Mouse (Mus musculus): ENCODE data around the gene Tnn. TPM values are rescaled to one million over a fixed set of nuclear protein-coding genes. Genes with fewer than 3 reads are reported as not detected.
A peak's percentile ranks its signal among the peaks of the same experiment; 100 is the strongest.

The Tnn gene
- total and polyA plus RNA-seq, 3 experiments: 0.13 TPM; not detected in 2

GRCm38 (mm10) chr1:160047481-160047931 lies 105.9 kb downstream of the Tnn start (continued):
- peak; percentile 98 for TF ChIP-seq IRF4 (IDR thresholded peaks at IDR 0.05; ENCODE audit: low read depth, low read length)
- TF ChIP-seq BHLHE40 (IDR thresholded peaks at IDR 0.05; ENCODE audit: low read depth, low read length): peak; percentile 90
- TF ChIP-seq MAX (IDR thresholded peaks at IDR 0.05; ENCODE audit: low read length): peak; percentile 54
- no peak for TF ChIP-seq NELFE (IDR thresholded peaks at IDR 0.05; ENCODE audit: low read depth, low read length)
- TF ChIP-seq MAFK (IDR thresholded peaks at IDR 0.05; ENCODE audit: insufficient replicate concordance, low read length): peak; percentile 83
- TF ChIP-seq MXI1 (IDR thresholded peaks at IDR 0.05; ENCODE audit: low read depth, low read length): peak; percentile 53; the same call in 1 of the 2 replicates
- no peak for TF ChIP-seq ZMIZ1 (IDR thresholded peaks at IDR 0.05; ENCODE audit: low read depth, low read length)
- no peak for TF ChIP-seq RAD21 (IDR thresholded peaks at IDR 0.05; ENCODE audit: low read depth, low read length)
- 0 out of 2 replicates have a peak, but pooled peaks have one; percentile 13 for TF ChIP-seq KAT2A (IDR thresholded peaks at IDR 0.05; ENCODE audit: insufficient replicate concordance, low read length)
- TF ChIP-seq CHD1 (IDR thresholded peaks at IDR 0.05; ENCODE audit: low read depth, low read length): peak; percentile 58; the same call in 1 of the 2 replicates

- H3K36me3 ChIP-seq (replicated peaks in 1 of 2; ENCODE audit: control insufficient read depth in 1 of 2, insufficient read depth in 1 of 2, low read length in 1 of 2): peaks cover 0 to 14% of the 10 kb centered on the region in 2 experiments
- no peaks in the 10 kb centered on the region for H3K27me3 ChIP-seq (replicated peaks)
- peak overlapping the region; percentile 35 to 72 (median 68) for H3K4me3 ChIP-seq (replicated peaks in 1 of 3; ENCODE audit: low read depth in 2 of 3, low read length in 2 of 3, poor library complexity in 1 of 3)
- TF ChIP-seq TBP (conservative IDR thresholded peaks at IDR 0.05; ENCODE audit: low read depth, low read length) (0 out of 2 replicates have a peak, but pooled peaks have one; percentile 23), CHD1 (IDR thresholded peaks at IDR 0.05; ENCODE audit: low read depth, low read length) (peak; percentile 20; the same call in 1 of the 2 replicates), CTCF (conservative IDR thresholded peaks at IDR 0.05 in 1 of 2, IDR thresholded peaks at IDR 0.05 in 1 of 2; ENCODE audit: low read depth in 2 of 2, low read length in 2 of 2) (no peak), E2F4 (IDR thresholded peaks at IDR 0.05; ENCODE audit: insufficient replicate concordance, low read depth, low read length) (no peak), GABPA (IDR thresholded peaks at IDR 0.05; ENCODE audit: insufficient replicate concordance, low read depth, low read length) (no peak), HCFC1 (IDR thresholded peaks at IDR 0.05; ENCODE audit: low read depth, low read length) (no peak)
- in situ Hi-C loops (cut with MboI; ENCODE audit: low pct_ligation_motif_present, low pct_unique_long_range_greater_than_20kb, low sequenced_read_pairs): no loop called here
- dilution Hi-C loops (cut with MboI; ENCODE audit: extremely low pct_ligation_motif_present, extremely low pct_unique_long_range_greater_than_20kb, low sequenced_read_pairs): no loop called here
- peaks cover 3% of the 10 kb centered on the region for H3K9me3 ChIP-seq (replicated peaks; ENCODE audit: low read length)
- DNase-seq (ENCODE audit: extremely low read depth): peak; percentile 29
- H3K4me2 ChIP-seq (ENCODE audit: insufficient read depth, low read depth, poor library complexity, severe bottlenecking): peak overlapping the region; percentile 62
- H3K4me1 ChIP-seq (ENCODE audit: control insufficient read depth in 1 of 2, insufficient read depth in 2 of 2): peaks cover 5 to 53% of the 10 kb centered on the region in 2 experiments
- H3K27ac ChIP-seq (ENCODE audit: insufficient read depth, low read depth): peak overlapping the region; percentile 32; the same call in 1 of the 2 replicates
- peaks cover 21% of the 10 kb centered on the region for H3K79me2 ChIP-seq (replicated peaks; ENCODE audit: control insufficient read depth, extremely low read depth, insufficient read depth, poor library complexity, severe bottlenecking)
- peak overlapping the region; percentile 21 for H3K9ac ChIP-seq (ENCODE audit: insufficient read depth, low read depth)
Measured at GRCm38 (mm10) chr1:160046786-160047185, 106.6 kb downstream of the Tnn start.

GRCm38 (mm10) chr1:160045971-160046370 lies 107.4 kb downstream of the Tnn start:
- dilution Hi-C loops (cut with MboI; ENCODE audit: extremely low pct_ligation_motif_present, extremely low pct_unique_long_range_greater_than_20kb, low sequenced_read_pairs): no loop called here
- Histone ChIP-seq H3K27me3 (replicated peaks) (no peaks in the 10 kb centered on the region), H3K36me3 (replicated peaks in 1 of 2; ENCODE audit: control insufficient read depth in 1 of 2, insufficient read depth in 1 of 2, low read length in 1 of 2) (peaks cover 0 to 12% of the 10 kb centered on the region in 2 experiments), H3K4me2 (ENCODE audit: insufficient read depth, low read depth, poor library complexity, severe bottlenecking) (peak overlapping the region; percentile 62), H3K4me3 (replicated peaks in 1 of 3; ENCODE audit: low read depth in 2 of 3, low read length in 2 of 3, poor library complexity in 1 of 3) (peak overlapping the region; percentile 39 to 72 (median 68)), H3K27ac (ENCODE audit: insufficient read depth, low read depth) (no peak overlapping the region), H3K4me1 (ENCODE audit: control insufficient read depth in 1 of 2, insufficient read depth in 2 of 2) (peaks cover 5 to 53% of the 10 kb centered on the region in 2 experiments), H3K9ac (ENCODE audit: insufficient read depth, low read depth) (peak overlapping the region; percentile 21), H3K79me2 (replicated peaks; ENCODE audit: control insufficient read depth, extremely low read depth, insufficient read depth, poor library complexity, severe bottlenecking) (peaks cover 21% of the 10 kb centered on the region), H3K9me3 (replicated peaks; ENCODE audit: low read length) (no peaks in the 10 kb centered on the region)
- DNase-seq (ENCODE audit: extremely low read depth): no peak
- in situ Hi-C loops (cut with MboI; ENCODE audit: low pct_ligation_motif_present, low pct_unique_long_range_greater_than_20kb, low sequenced_read_pairs): no loop called here
- no peak for TF ChIP-seq CHD1 (IDR thresholded peaks at IDR 0.05; ENCODE audit: low read depth, low read length)
- no peak for TF ChIP-seq UBTF (IDR thresholded peaks at IDR 0.05; ENCODE audit: low read depth, low read length)
- no peak for TF ChIP-seq SMC3 (IDR thresholded peaks at IDR 0.05; ENCODE audit: low read depth, low read length)
- TF ChIP-seq TBP (conservative IDR thresholded peaks at IDR 0.05; ENCODE audit: low read depth, low read length): no peak
- no peak for TF ChIP-seq PAX5 (IDR thresholded peaks at IDR 0.05; ENCODE audit: low read length)
- peak; percentile 87 for TF ChIP-seq ZKSCAN1 (IDR thresholded peaks at IDR 0.05; ENCODE audit: borderline replicate concordance, low read depth, low read length)
- no peak for TF ChIP-seq MXI1 (IDR thresholded peaks at IDR 0.05; ENCODE audit: low read depth, low read length)
